Comparison of ENCODE assay signal across 11 mouse cellular contexts in genomic region chr12:34394342-34394741, GRCm38 (mm10).
"Had no signal": no experiment of that assay in that cellular context is flagged by ENCODE, and none has a peak within 500 bp of the region (broad histone marks: within the 10 kb centered on the region; RNA-seq: fewer than 3 reads in every experiment).

No protein-coding gene starts in this region.

- DNase-seq: kidney, adult 8-10 months; kidney, postnatal 25 days; right cerebral cortex, postnatal 14 days; thymus, adult 2 months; thymus, postnatal 25 days had no signal

- H3K4me1 ChIP-seq: limb, embryonic 10.5 days; liver, embryonic 15.5 days; lung, embryonic 15.5 days; neural tube, embryonic 12.5 days; stomach, embryonic 15.5 days had no signal

- H3K4me3 ChIP-seq: left cerebral cortex, adult 2 months; limb, embryonic 10.5 days; liver, embryonic 15.5 days; lung, embryonic 15.5 days; neural tube, embryonic 12.5 days; stomach, embryonic 15.5 days had no signal
